Mouse (Mus musculus): ENCODE measurements around the gene Kcnf1. TPM values are rescaled to one million over a fixed set of nuclear protein-coding genes. Genes with fewer than 3 reads are reported as not detected.

The Kcnf1 gene
- polyA plus RNA-seq, 1 experiment from 2014 or later = 0.81 TPM

- no peak overlapping the region for H3K27ac ChIP-seq (ENCODE audit: low read length)
- peaks cover 17% of the 10 kb centered on the region for H3K27me3 ChIP-seq (ENCODE audit: insufficient read depth, low read length)
- no peak overlapping the region for H3K4me2 ChIP-seq (replicated peaks; ENCODE audit: low read depth, low read length)
- H3K4me1 ChIP-seq (ENCODE audit: insufficient read depth, low read length) = 0 out of 2 replicates have a peak, but pooled peaks cover under 1% of the 10 kb centered on the region
- 72% methylated on average over 10 of the region's 10 CpGs for WGBS
- H3K4me3 ChIP-seq (ENCODE audit: low read length) = no peak overlapping the region
- no peaks in the 10 kb centered on the region for H3K9me3 ChIP-seq (ENCODE audit: low read length)
- ATAC-seq (ENCODE audit: low FRiP score, low TSS enrichment) = no peak
- H3K36me3 ChIP-seq (ENCODE audit: insufficient read depth, low read length) = no peaks in the 10 kb centered on the region
- H3K9ac ChIP-seq (replicated peaks; ENCODE audit: low read length) = no peak overlapping the region
Observed at GRCm38 (mm10) chr12:17170406-17170805, 6.3 kb downstream of the Kcnf1 start.

- Histone ChIP-seq H3K9ac (replicated peaks; ENCODE audit: low read length) (no peak overlapping the region), H3K27me3 (ENCODE audit: insufficient read depth, low read length) (no peaks in the 10 kb centered on the region), H3K4me1 (ENCODE audit: insufficient read depth, low read length) (no peaks in the 10 kb centered on the region), H3K9me3 (ENCODE audit: low read length) (no peaks in the 10 kb centered on the region), H3K27ac (ENCODE audit: low read length) (no peak overlapping the region), H3K4me2 (replicated peaks; ENCODE audit: low read depth, low read length) (no peak overlapping the region), H3K4me3 (ENCODE audit: low read length) (no peak overlapping the region), H3K36me3 (ENCODE audit: insufficient read depth, low read length) (no peaks in the 10 kb centered on the region)
- no peak for ATAC-seq (ENCODE audit: low FRiP score, low TSS enrichment)
- 97% methylated on average over 2 of the region's 2 CpGs for WGBS
Observed at GRCm38 (mm10) chr12:17166116-17166515, 10.6 kb downstream of the Kcnf1 start.

GRCm38 (mm10) chr12:17163996-17164395 is 12.7 kb downstream of the Kcnf1 start:
- 88% methylated on average over 3 of the region's 3 CpGs for WGBS
- Histone ChIP-seq H3K4me1 (ENCODE audit: insufficient read depth, low read length) (no peaks in the 10 kb centered on the region), H3K9me3 (ENCODE audit: low read length) (no peaks in the 10 kb centered on the region), H3K4me2 (replicated peaks; ENCODE audit: low read depth, low read length) (no peak overlapping the region), H3K27ac (ENCODE audit: low read length) (no peak overlapping the region), H3K9ac (replicated peaks; ENCODE audit: low read length) (no peak overlapping the region), H3K27me3 (ENCODE audit: insufficient read depth, low read length) (no peaks in the 10 kb centered on the region), H3K4me3 (ENCODE audit: low read length) (no peak overlapping the region), H3K36me3 (ENCODE audit: insufficient read depth, low read length) (no peaks in the 10 kb centered on the region)
- no peak for ATAC-seq (ENCODE audit: low FRiP score, low TSS enrichment)

GRCm38 (mm10) chr12:17159549-17159948 is 17.1 kb downstream of the Kcnf1 start:
- 87% methylated on average over 7 of the region's 7 CpGs for WGBS
- Histone ChIP-seq H3K9ac (replicated peaks; ENCODE audit: low read length) (no peak overlapping the region), H3K9me3 (ENCODE audit: low read length) (no peaks in the 10 kb centered on the region), H3K27ac (ENCODE audit: low read length) (no peak overlapping the region), H3K4me2 (replicated peaks; ENCODE audit: low read depth, low read length) (no peak overlapping the region), H3K36me3 (ENCODE audit: insufficient read depth, low read length) (no peaks in the 10 kb centered on the region), H3K4me1 (ENCODE audit: insufficient read depth, low read length) (no peaks in the 10 kb centered on the region), H3K4me3 (ENCODE audit: low read length) (no peak overlapping the region), H3K27me3 (ENCODE audit: insufficient read depth, low read length) (no peaks in the 10 kb centered on the region)
- no peak for ATAC-seq (ENCODE audit: low FRiP score, low TSS enrichment)

DNA sequence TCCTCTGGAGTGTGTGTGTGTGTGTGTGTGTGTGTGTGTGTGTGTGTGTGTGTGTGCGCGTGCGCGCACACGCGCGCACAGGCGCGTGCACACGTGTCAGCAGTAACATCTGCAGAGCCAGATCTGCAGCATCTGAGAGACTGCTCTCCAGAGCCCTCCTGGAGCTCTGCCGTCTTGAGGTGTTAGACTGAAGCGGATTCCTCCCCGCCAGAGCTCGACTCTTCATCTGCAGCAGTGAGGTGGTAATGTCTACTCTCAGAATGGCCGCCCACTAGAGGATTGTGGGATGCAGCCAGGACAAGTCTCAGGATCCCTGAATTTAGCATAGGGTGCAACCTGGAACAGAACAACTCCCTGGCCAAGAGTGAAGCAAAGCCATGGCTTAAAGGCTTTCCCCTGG is 19.1 kb downstream of the Kcnf1 start:
- 84% methylated on average over 15 of the region's 15 CpGs for WGBS
- H3K4me3 ChIP-seq (ENCODE audit: low read length) = no peak overlapping the region
- H3K27ac ChIP-seq (ENCODE audit: low read length) = no peak overlapping the region
- no peak overlapping the region for H3K4me2 ChIP-seq (replicated peaks; ENCODE audit: low read depth, low read length)
- no peaks in the 10 kb centered on the region for H3K36me3 ChIP-seq (ENCODE audit: insufficient read depth, low read length)
- H3K4me1 ChIP-seq (ENCODE audit: insufficient read depth, low read length) = no peaks in the 10 kb centered on the region
- H3K9ac ChIP-seq (replicated peaks; ENCODE audit: low read length) = no peak overlapping the region
- no peaks in the 10 kb centered on the region for H3K9me3 ChIP-seq (ENCODE audit: low read length)
- no peaks in the 10 kb centered on the region for H3K27me3 ChIP-seq (ENCODE audit: insufficient read depth, low read length)
- no peak for ATAC-seq (ENCODE audit: low FRiP score, low TSS enrichment)

- Histone ChIP-seq H3K9ac (replicated peaks; ENCODE audit: low read length) (no peak overlapping the region), H3K27ac (ENCODE audit: low read length) (no peak overlapping the region), H3K9me3 (ENCODE audit: low read length) (no peaks in the 10 kb centered on the region), H3K4me1 (ENCODE audit: insufficient read depth, low read length) (no peaks in the 10 kb centered on the region), H3K36me3 (ENCODE audit: insufficient read depth, low read length) (no peaks in the 10 kb centered on the region), H3K4me2 (replicated peaks; ENCODE audit: low read depth, low read length) (no peak overlapping the region), H3K4me3 (ENCODE audit: low read length) (no peak overlapping the region), H3K27me3 (ENCODE audit: insufficient read depth, low read length) (no peaks in the 10 kb centered on the region)
- WGBS = 81% methylated on average over 1 of the region's 1 CpGs
- no peak for ATAC-seq (ENCODE audit: low FRiP score, low TSS enrichment)
Observed at GRCm38 (mm10) chr12:17155781-17156180, 20.9 kb downstream of the Kcnf1 start.

GRCm38 (mm10) chr12:17152840-17153239 is 23.8 kb downstream of the Kcnf1 start:
- no peak overlapping the region for H3K9ac ChIP-seq (replicated peaks; ENCODE audit: low read length)
- no peak for ATAC-seq (ENCODE audit: low FRiP score, low TSS enrichment)
- H3K4me1 ChIP-seq (ENCODE audit: insufficient read depth, low read length) = no peaks in the 10 kb centered on the region
- 83% methylated on average over 7 of the region's 7 CpGs for WGBS
- H3K36me3 ChIP-seq (ENCODE audit: insufficient read depth, low read length) = no peaks in the 10 kb centered on the region
- H3K27me3 ChIP-seq (ENCODE audit: insufficient read depth, low read length) = no peaks in the 10 kb centered on the region
- no peak overlapping the region for H3K4me2 ChIP-seq (replicated peaks; ENCODE audit: low read depth, low read length)
- H3K9me3 ChIP-seq (ENCODE audit: low read length) = no peaks in the 10 kb centered on the region
- H3K4me3 ChIP-seq (ENCODE audit: low read length) = no peak overlapping the region
- no peak overlapping the region for H3K27ac ChIP-seq (ENCODE audit: low read length)

DNA sequence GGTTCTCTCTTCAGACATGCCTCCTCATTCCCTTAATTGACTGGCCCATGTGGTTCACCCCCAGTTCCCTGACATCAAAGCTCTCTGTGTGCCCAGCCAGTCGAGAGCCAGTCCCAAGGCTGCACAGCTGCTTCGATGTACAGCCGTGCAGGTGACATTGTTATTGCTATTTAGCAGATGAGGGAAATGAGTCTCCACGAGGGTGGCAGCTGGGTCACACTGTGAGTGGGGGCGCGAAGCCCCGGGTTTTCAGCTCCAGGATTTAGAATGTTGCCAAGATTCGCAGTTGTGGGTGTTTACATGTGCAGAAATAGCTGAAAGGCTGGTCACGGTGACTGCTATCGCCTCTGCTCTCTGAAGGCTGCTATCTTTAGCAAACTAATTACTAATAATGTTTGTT is 27.8 kb downstream of the Kcnf1 start:
- Histone ChIP-seq H3K27ac (ENCODE audit: low read length) (no peak overlapping the region), H3K4me1 (ENCODE audit: insufficient read depth, low read length) (no peaks in the 10 kb centered on the region), H3K9ac (replicated peaks; ENCODE audit: low read length) (no peak overlapping the region), H3K36me3 (ENCODE audit: insufficient read depth, low read length) (no peaks in the 10 kb centered on the region), H3K4me3 (ENCODE audit: low read length) (no peak overlapping the region), H3K4me2 (replicated peaks; ENCODE audit: low read depth, low read length) (no peak overlapping the region), H3K27me3 (ENCODE audit: insufficient read depth, low read length) (no peaks in the 10 kb centered on the region), H3K9me3 (ENCODE audit: low read length) (no peaks in the 10 kb centered on the region)
- ATAC-seq (ENCODE audit: low FRiP score, low TSS enrichment) = no peak
- 58% methylated on average over 10 of the region's 10 CpGs for WGBS

- 27% methylated on average over 2 of the region's 2 CpGs for WGBS
- Histone ChIP-seq H3K36me3 (ENCODE audit: insufficient read depth, low read length) (no peaks in the 10 kb centered on the region), H3K4me1 (ENCODE audit: insufficient read depth, low read length) (no peaks in the 10 kb centered on the region), H3K4me2 (replicated peaks; ENCODE audit: low read depth, low read length) (no peak overlapping the region), H3K9ac (replicated peaks; ENCODE audit: low read length) (no peak overlapping the region), H3K27me3 (ENCODE audit: insufficient read depth, low read length) (no peaks in the 10 kb centered on the region), H3K9me3 (ENCODE audit: low read length) (no peaks in the 10 kb centered on the region), H3K27ac (ENCODE audit: low read length) (no peak overlapping the region), H3K4me3 (ENCODE audit: low read length) (no peak overlapping the region)
- no peak for ATAC-seq (ENCODE audit: low FRiP score, low TSS enrichment)
Observed at GRCm38 (mm10) chr12:17141791-17142190, 34.9 kb downstream of the Kcnf1 start.

- Histone ChIP-seq H3K4me2 (replicated peaks; ENCODE audit: low read depth, low read length) (no peak overlapping the region), H3K27me3 (ENCODE audit: insufficient read depth, low read length) (no peaks in the 10 kb centered on the region), H3K4me1 (ENCODE audit: insufficient read depth, low read length) (no peaks in the 10 kb centered on the region), H3K27ac (ENCODE audit: low read length) (no peak overlapping the region), H3K9me3 (ENCODE audit: low read length) (no peaks in the 10 kb centered on the region), H3K9ac (replicated peaks; ENCODE audit: low read length) (no peak overlapping the region), H3K36me3 (ENCODE audit: insufficient read depth, low read length) (no peaks in the 10 kb centered on the region), H3K4me3 (ENCODE audit: low read length) (no peak overlapping the region)
- 86% methylated on average over 3 of the region's 3 CpGs for WGBS
- ATAC-seq (ENCODE audit: low FRiP score, low TSS enrichment) = no peak
Observed at GRCm38 (mm10) chr12:17140436-17140835, 36.3 kb downstream of the Kcnf1 start.

Measured in kidney, embryonic 16.5 days (tissue).